Mouse (Mus musculus) left cerebral cortex, adult 2 months (tissue): ENCODE measurements around the gene Cipc. TPM values are rescaled to one million over a fixed set of nuclear protein-coding genes. Genes with fewer than 3 reads are reported as not detected.

ENCODE experiments used
- DNase-seq, 2 experiments: peaks; one replicate each; pipeline ENCODE4 v3.0.0; 2021 to 2022; ENCODE audit warnings: low spot score in 2 of 2, mixed read lengths in 1 of 2; ENCODE audit errors: extremely low spot score in 1 of 2
- H3K27ac ChIP-seq: fragments of 200-600 bp; 2 replicates; pipeline ENCODE4 v1.8.1; 2022
- H3K4me3 ChIP-seq: fragments of 200-600 bp; 2 replicates; pipeline ENCODE4 v1.8.1; 2022
- CTCF ChIP-seq: fragments of 200-600 bp; IDR thresholded peaks from 2 replicates; pipeline ENCODE4 v1.8.1; 2022; ENCODE audit warnings: antibody characterized with exemption, mild to moderate bottlenecking, moderate library complexity
- intact Hi-C: fragments of 180-260 bp; cut with DNase I; formaldehyde crosslinking; loops from one replicate; pipeline ENCODE4 v1.15.1; 2025
- total RNA-seq, 2 experiments: library from RNA; stranded (reverse); gene quantifications; 2 replicates each; pipeline ENCODE4 v1.2.3; 2021

The Cipc gene
- total RNA-seq, 2 experiments from 2014 or later, result 79.8 to 91.6 TPM

DNA sequence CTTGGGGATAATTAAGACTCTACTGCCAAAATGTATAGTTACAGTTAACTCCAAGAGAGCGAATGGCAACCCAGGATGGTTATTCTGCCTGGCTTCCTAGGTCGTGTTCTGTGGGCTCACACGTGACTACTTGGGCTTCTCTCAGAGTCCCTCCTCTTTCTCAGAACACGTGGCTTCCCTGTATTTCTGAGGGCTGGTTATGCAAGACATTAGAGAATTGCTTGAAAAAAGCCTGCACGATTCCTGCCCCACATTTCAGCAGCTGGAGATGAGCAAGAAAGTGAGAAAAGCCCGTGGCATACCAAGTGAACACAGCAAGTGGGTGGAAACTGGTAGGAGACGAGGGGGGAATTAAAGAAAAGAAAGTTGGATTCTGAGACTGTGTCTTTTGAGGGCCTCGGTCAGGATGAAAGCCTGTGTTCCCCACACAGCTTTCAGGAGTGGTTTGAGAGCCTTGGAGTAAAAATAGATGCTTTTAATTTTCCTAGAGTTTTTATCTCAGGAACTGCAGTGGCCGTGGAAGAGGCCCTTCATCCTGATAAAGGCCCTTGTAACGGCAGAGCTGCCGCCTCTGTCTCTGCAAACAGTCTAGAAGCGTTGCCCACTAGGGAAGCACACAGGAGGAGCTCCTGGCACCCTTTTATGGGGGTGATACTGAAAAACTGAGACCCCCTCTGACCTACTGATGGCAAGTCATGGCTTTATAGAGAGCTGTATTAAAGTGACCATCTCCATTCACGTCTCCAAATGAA, 21.8 kb downstream of the Cipc start:
- intact Hi-C loops, result no loop called here
- H3K4me3 ChIP-seq, result no peak overlapping the region
- peak overlapping the region; percentile 90 for H3K27ac ChIP-seq
- no peak for TF ChIP-seq CTCF
- DNase-seq, result peak; percentile 53 to 70

DNA sequence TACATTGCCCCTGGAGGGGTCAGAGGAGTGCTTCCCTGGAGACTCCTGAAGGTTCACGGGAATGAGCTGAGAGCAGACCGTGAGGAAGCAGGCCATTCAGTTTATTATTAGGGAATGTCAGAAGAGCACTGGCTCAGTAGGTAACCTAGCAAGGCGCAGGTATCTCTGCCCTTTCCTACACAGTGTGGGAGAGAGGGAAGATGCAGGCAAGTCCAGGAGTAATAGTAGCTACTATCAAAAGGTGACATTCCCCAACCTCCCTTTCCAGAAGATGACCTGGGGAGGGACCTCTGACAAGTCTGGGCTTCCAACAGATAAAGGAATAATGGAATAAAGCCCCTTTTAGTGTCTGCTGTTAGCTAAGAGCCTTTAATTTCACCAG, 22.4 kb downstream of the Cipc start:
- H3K27ac ChIP-seq, result peak overlapping the region; percentile 90
- no peak for TF ChIP-seq CTCF

DNA sequence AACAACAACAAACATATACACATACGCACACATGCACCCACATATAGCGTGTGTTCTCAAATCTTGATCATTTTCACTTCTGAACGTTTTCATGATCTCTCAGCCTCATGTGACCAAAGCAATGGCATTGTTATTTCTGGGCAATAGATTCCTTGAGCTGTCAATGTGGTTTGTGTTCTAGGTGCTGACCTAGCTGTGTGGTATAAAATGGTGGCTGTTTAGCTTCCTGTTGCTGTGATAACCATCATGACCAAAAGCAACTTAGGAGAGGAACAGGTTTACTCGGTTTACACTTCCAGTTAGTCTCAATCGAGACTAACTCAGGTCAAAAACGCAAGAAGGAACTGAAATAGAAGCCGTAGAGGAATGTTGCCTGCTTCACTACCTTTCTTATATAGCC, 24.2 kb downstream of the Cipc start:
- TF ChIP-seq CTCF, result no peak
- no peak for DNase-seq
- intact Hi-C loops, result no loop called here
- no peak overlapping the region for H3K4me3 ChIP-seq
- H3K27ac ChIP-seq, result no peak overlapping the region

More for the DNA sequence above, 22.4 kb downstream of the Cipc start:
- no peak for DNase-seq
- intact Hi-C loops, result no loop called here
- no peak overlapping the region for H3K4me3 ChIP-seq

DNA sequence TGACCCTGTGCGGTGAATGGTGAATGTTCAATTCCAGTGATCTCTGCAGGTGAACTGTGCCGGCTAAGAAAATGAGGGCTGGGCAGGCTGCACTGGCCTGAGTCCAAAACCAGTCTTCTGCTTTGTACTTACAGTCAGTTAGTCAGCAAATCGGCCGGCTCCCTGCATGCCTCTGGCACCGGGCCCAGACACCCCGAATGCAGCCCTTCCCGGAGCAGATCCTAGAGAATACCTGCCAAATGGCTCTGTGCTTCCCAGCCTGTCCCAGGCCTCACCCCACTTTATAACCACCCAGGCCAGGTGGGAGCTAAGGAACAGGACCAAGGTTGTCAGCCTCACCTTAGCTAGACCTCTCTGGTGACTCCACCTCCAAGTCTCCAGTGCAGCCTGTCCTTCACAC, 26.4 kb downstream of the Cipc start:
- intact Hi-C loops, result no loop called here
- DNase-seq, result peak; percentile 65 to 70
- Histone ChIP-seq H3K4me3 (no peak overlapping the region), H3K27ac (peak overlapping the region; percentile 28; the same call in 1 of the 2 replicates)
- TF ChIP-seq CTCF, result no peak

DNA sequence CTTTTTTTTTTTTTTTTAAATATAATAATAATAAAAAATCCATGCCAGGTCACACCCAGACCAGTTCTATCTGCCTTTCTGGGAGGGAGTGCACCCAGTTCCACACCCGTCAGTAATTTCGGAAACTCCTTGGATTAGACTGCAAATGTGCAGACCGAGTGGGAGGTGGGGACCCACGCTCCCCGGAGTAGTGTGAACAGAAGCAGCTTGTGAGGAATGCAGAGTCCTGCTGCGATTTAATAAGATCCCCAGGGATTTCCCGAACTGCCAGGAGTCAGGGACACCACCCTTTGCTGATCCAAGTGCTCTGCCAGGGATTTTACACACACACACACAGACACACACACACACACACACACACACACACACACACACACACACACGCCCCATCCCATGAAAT, 26.9 kb downstream of the Cipc start:
- DNase-seq, result peak; percentile 58 to 65
- intact Hi-C loops, result loop anchor here (2.0 kb wide), 1 partner anchor 27 kb away; the partner anchor contains the start of gene Cipc
- no peak for TF ChIP-seq CTCF
- H3K27ac ChIP-seq, result no peak overlapping the region; the same call in 1 of the 2 replicates
- H3K4me3 ChIP-seq, result no peak overlapping the region

DNA sequence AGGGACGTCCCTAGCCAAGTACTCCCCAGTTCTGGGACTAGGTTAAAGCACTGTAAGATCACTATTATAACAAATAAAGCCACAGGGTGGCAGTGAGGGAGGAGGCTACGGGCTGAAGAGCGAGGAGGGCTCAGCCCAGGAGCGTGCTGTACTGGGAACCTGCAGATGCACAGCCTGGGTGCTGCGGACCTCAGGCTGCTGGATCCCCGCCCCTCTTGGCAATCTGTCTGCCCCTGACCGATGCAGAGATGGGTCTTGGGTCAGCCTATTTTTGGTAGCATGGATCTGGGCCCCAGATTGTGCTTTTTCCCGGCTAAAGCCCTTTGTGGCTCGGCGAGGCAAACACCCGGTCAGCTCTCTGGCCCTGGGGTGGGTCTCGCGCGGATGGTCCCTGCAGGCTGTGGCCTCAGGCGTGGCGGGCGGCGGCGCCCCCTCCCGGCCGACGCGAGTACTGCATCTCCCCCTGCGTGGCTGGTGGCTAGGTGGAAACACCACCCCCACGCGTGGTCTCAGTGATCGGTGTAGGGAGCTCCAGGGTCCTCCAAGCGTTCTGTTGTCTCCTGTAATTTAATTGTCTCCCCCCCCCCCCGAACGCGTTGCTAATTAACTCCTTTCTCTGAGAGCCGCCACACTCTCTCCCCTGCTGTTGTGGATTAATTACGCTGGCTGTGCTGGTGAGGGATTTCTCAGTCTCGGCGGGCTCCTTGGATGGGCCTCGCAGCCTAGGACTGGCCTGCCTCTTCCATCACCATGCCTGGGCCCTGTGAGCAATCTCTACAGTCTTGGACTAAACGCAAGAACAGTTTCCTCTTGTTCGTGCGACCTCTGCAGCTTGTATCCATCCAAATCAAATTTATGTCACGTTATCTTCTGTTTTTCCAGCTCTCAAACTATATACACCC, 27.8 kb downstream of the Cipc start:
- intact Hi-C loops, result loop anchor here (2.0 kb wide), 1 partner anchor 28 kb away; the partner anchor contains the start of gene Cipc
- Histone ChIP-seq H3K4me3 (peak overlapping the region; percentile 44), H3K27ac (peak overlapping the region; percentile 76)
- TF ChIP-seq CTCF, result peak; percentile 92
- peak; percentile 80 to 81 for DNase-seq

DNA sequence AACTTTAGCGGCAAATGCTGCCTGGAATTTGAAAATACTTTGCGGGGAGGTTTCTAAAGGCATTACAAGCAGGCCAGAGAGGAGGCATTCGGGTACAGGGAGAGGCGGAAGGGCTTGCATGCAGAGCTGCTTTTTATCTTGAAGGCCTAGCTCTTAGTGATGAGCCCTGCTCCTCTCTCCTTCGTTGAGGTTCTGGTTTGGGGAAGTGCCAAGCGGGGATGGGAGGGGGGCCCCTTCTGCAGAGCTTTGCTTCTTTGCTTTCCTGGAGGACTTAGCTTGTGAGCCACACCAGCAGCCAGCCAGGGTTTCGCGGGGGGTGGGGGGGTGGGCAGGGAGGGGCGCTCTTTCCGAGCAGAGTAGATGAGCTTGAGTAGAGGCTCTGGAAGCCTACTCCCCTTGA, 28.9 kb downstream of the Cipc start:
- Histone ChIP-seq H3K4me3 (no peak overlapping the region), H3K27ac (no peak overlapping the region)
- intact Hi-C loops, result loop anchor here (2.0 kb wide), 1 partner anchor 29 kb away; the partner anchor contains the start of gene Cipc
- no peak for TF ChIP-seq CTCF
- DNase-seq, result no peak

DNA sequence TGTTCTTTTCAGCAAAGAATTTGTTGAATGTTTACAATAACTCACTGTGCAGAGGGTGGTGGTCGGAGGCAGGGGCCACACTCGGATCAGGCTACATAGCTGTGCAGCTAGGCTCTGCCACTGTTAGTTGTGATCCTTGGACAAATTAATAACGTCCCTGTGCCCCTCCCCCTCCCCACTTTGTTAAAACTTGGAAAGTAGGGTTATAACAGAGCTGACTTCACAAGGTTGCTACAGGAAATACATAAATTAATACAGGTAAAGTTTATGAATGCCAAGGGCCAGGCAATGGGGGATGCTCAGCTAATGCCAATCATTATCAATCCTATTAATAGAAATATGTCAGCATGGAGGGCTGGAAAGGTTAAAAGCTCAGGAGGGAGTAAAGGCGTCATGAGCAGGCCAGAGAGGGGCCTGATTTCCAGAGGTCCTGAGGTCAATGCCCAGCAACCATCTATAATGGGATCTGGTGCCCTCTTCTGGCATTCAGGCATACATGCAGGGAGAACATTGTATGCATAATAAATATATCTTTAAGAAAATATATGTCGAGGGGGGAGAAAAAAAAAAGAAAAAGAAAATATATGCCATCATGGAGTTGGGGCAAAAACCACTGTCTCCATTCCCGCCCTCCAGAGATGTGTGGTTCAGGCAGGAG, 29.8 kb downstream of the Cipc start:
- Histone ChIP-seq H3K27ac (no peak overlapping the region), H3K4me3 (no peak overlapping the region)
- DNase-seq, result no peak
- intact Hi-C loops, result no loop called here
- peak; percentile 51 for TF ChIP-seq CTCF

DNA sequence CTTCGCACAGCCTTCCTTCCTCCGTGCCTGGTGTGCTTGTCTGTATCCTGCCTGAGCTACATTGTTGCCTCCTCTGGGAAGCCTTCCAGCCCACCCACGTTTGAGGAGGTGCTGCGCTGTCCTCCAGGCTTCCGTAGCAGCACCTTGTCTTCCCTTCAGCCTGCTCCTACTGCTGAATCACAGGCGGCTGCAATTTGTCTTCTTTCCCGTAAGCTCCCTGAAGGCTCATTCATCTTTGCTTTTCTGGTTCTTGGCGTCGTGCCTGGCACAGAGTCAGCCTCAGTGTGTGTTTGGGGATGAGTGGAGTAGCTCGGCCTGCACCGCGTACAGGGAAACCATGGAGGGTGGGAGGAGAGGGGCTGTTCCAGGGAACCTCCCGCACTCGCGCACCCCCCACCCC, 31.0 kb downstream of the Cipc start:
- peak; percentile 76 to 83 for DNase-seq
- no peak overlapping the region; the same call in 1 of the 2 replicates for H3K27ac ChIP-seq
- intact Hi-C loops, result no loop called here
- 0 out of 2 replicates have a peak overlapping the region, but pooled peaks have one; percentile 2 for H3K4me3 ChIP-seq
- no peak for TF ChIP-seq CTCF

DNA sequence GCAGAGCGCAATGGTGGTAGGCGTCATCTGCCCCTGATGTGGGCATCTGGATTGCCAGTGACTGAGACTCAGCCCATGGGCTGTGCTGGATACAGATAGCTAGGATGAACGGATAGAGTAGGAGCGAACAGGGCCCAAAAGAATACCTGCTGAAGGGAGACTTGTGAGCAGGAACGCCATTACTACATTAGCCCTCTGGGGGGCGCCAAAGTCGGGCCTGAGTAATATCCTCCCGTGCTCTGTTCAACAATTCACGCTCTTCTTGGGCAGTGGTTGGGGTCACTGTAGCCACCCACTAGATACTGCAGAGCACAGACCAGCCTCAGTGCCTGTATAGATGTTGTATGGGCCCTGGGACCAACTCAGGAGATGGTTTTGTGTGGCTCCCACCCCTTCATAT, 34.3 kb downstream of the Cipc start:
- TF ChIP-seq CTCF, result peak; percentile 72
- intact Hi-C loops, result no loop called here
- Histone ChIP-seq H3K4me3 (no peak overlapping the region), H3K27ac (no peak overlapping the region)
- peak in 1 of 2 experiments; percentile 40 for DNase-seq

DNA sequence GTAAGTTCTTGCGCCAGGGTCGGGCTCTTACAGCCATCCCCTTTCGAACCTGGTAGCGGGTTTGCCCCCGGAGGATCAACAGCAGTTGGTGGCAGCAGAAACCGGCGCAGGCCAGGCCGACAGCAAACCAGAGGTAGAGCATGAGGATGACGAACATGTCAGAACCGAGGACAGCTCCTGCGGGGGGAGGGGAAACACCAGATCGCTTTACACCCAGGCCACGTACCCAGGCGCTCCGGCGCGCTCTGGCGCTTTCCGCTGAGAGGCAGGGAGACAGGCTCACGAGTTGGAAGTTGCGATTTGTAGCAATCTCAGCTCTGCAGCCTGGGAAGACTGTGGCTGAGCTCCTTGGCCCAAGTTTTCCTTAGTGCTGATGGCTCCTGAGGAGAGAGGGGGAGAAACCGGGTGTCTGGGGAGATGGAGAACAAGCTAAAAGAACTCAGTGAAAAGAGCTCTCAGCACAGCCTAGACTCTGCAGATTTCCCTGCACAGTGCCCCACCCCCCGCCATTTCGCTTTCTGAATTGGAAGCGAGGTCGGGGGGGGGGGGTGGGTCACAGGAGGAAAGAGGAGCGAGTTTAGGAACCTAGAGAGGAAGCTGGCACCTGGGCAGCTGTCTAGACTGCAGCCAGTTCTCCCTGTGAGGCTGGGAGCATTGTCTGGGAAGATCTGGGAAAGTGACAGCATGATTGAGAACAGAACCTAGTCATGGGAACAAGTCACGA, 36.8 kb downstream of the Cipc start:
- Histone ChIP-seq H3K27ac (peak overlapping the region; percentile 48; the same call in 1 of the 2 replicates), H3K4me3 (no peak overlapping the region)
- intact Hi-C loops, result no loop called here
- DNase-seq, result peak; percentile 56 to 60
- no peak for TF ChIP-seq CTCF
